Mouse (Mus musculus): ENCODE data around the gene Wfdc12.

DNA sequence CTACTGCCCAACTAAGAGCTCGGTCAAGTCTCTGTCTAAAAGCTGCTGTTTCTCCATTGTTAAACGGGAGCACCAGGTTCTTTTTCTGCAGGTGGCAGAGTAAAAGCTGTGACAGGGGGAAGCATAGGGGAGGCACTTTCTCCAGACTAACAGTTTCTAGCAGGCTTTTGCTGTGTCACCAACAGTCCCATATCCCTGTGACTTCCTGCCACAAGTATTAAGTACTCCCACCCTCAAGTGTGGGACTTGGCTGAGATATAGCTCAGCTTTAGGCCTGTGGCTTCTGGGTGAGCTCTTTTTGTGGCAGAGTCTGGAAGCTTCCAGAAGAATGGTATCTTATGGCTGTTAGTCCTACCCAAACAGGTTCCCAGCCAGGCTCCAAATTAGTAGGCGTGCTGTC, 14.6 kb downstream of the Wfdc12 start:
- TF ChIP-seq POLR2A (IDR thresholded peaks at IDR 0.05; ENCODE audit: insufficient read length, low read depth) (no peak), USF1 (IDR thresholded peaks at IDR 0.05; ENCODE audit: low read depth) (no peak)
